Mouse (Mus musculus) induced T-regulatory cell, adult 2 months (primary cell): ENCODE measurements at regions not wholly inside any gene's neighbourhood (a gene's known extent, or its start where the extent isn't known, plus 50 kb on each side); places are given as distances from the start of the nearest gene placed in this dataset.

ENCODE experiments used
- DNase-seq: peaks from one replicate; pipeline ENCODE4 v3.0.0-alpha.2; 2012; ENCODE audit warnings: low read depth

DNA sequence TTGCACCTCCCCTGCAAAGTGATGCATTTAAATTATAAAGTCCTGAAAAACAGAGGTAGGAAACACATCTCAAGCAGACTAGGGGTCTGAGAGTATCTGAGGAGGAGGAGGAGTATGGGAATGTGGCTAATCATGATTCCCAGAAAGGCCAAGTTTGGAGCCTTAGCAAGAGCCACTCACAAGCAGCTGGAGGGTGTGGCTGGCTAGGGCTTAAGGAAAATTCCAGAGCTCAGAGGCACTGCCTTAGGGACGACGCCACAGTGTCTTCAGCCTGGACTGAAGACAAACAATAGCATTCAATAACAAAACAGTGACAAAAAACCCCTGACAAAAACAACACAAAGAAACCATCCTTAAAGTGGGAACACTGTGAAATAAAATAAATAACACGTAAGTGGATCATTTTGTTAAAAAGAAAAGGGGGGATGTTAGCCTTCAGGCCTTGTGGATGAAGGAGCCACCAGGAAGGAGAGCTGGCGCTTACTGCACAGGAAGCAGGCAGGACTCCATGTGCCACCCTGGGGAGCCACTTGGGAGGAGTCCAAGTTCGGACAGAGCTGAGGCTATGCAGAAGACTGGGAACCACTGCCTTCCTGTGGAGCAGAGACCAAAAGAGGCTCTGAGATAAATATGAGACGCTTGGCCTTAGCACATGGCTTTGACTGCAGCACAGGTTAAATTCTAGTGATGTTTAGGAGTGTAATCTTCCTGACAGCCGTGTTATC is 56.6 kb upstream of the Serpine2 start:
- DNase-seq: no peak
